Mouse (Mus musculus): ENCODE results near the gene Nif3l1. TPM values are rescaled to one million over a fixed set of nuclear protein-coding genes. Genes with fewer than 3 reads are reported as not detected.

Gene Nif3l1
- total RNA-seq, 2 experiments from 2014 or later = 30.9 to 56.8 TPM

Other genes with a start within 250 kb of the Nif3l1 start
- 0.42 TPM in 1 of 2 replicates, not detected in the other for gene Aox4, start 234.8 kb upstream of the Nif3l1 start, total RNA-seq (2014; fragmentation: Nextera tagmentation)
- gene Aox4, start 234.8 kb upstream of the Nif3l1 start, total RNA-seq (2017) = not detected in 2 replicates
- not detected in 2 replicates for gene Aox2, start 166.8 kb upstream of the Nif3l1 start, total RNA-seq (2014; fragmentation: Nextera tagmentation)
- not detected in 2 replicates for gene Aox2, start 166.8 kb upstream of the Nif3l1 start, total RNA-seq (2017)
- gene Bzw1, start 52.3 kb upstream of the Nif3l1 start, total RNA-seq (2014; fragmentation: Nextera tagmentation) = 135 and 139 TPM in 2 replicates
- 242 and 249 TPM in 2 replicates for gene Bzw1, start 52.3 kb upstream of the Nif3l1 start, total RNA-seq (2017)
- 269 and 310 TPM in 2 replicates for gene Clk1, start 21.1 kb upstream of the Nif3l1 start, total RNA-seq (2014; fragmentation: Nextera tagmentation)
- gene Clk1, start 21.1 kb upstream of the Nif3l1 start, total RNA-seq (2017) = 403 and 497 TPM in 2 replicates
- 96.1 and 99.1 TPM in 2 replicates for gene Ppil3, start 335 bp downstream of the Nif3l1 start, total RNA-seq (2014; fragmentation: Nextera tagmentation)
- gene Ppil3, start 335 bp downstream of the Nif3l1 start, total RNA-seq (2017) = 86.2 and 94.3 TPM in 2 replicates
- gene Orc2, start 60.0 kb downstream of the Nif3l1 start, total RNA-seq (2014; fragmentation: Nextera tagmentation) = 101 and 111 TPM in 2 replicates
- gene Orc2, start 60.0 kb downstream of the Nif3l1 start, total RNA-seq (2017) = 138 and 155 TPM in 2 replicates
- gene Fam126b, start 141.2 kb downstream of the Nif3l1 start, total RNA-seq (2014; fragmentation: Nextera tagmentation) = 21.1 and 25.1 TPM in 2 replicates
- 11.3 and 17.8 TPM in 2 replicates for gene Fam126b, start 141.2 kb downstream of the Nif3l1 start, total RNA-seq (2017)
- gene Ndufb3, start 141.2 kb downstream of the Nif3l1 start, total RNA-seq (2014; fragmentation: Nextera tagmentation) = 101 and 116 TPM in 2 replicates
- gene Ndufb3, start 141.2 kb downstream of the Nif3l1 start, total RNA-seq (2017) = 107 and 113 TPM in 2 replicates